Mouse (Mus musculus): ENCODE measurements at regions not wholly inside any gene's neighbourhood (a gene's known extent, or its start where the extent isn't known, plus 50 kb on each side); places are given as distances from the start of the nearest gene placed in this dataset.
"Not testable (repeated sequence)": the region's sequence is repeated elsewhere in the genome, so short reads cannot be mapped to it uniquely, and the experiment has no call there.

- Histone ChIP-seq H3K4me1 (ENCODE audit: control insufficient read depth, insufficient read depth, low read length) (no peaks in the 10 kb centered on the region), H3K4me3 (replicated peaks; ENCODE audit: insufficient read depth, low read depth, low read length) (no peak overlapping the region), H3K27ac (ENCODE audit: insufficient read depth, low read length) (no peak overlapping the region), H3K27me3 (ENCODE audit: control insufficient read depth, insufficient read depth, low read length) (no peaks in the 10 kb centered on the region)
- WGBS = 29% methylated on average over 2 of the region's 2 CpGs
- DNase-seq = no peak
- no peak for TF ChIP-seq CTCF (IDR thresholded peaks at IDR 0.05; ENCODE audit: borderline replicate concordance, insufficient read depth, low read depth, low read length)
- TF ChIP-seq POLR2A (IDR thresholded peaks at IDR 0.05; ENCODE audit: borderline replicate concordance, insufficient read depth, low read length) = no peak
Observed at GRCm38 (mm10) chr13:52310954-52311353, 220.1 kb downstream of the Diras2 start.

GRCm38 (mm10) chr13:52318276-52318675, 212.8 kb downstream of the Diras2 start:
- 98% methylated on average over 2 of the region's 2 CpGs for WGBS
- H3K4me1 ChIP-seq (ENCODE audit: control insufficient read depth, insufficient read depth, low read length) = no peaks in the 10 kb centered on the region
- H3K27me3 ChIP-seq (ENCODE audit: control insufficient read depth, insufficient read depth, low read length) = no peaks in the 10 kb centered on the region
- no peak overlapping the region for H3K27ac ChIP-seq (ENCODE audit: insufficient read depth, low read length)
- DNase-seq = no peak
- TF ChIP-seq POLR2A (IDR thresholded peaks at IDR 0.05; ENCODE audit: borderline replicate concordance, insufficient read depth, low read length) (no peak), CTCF (IDR thresholded peaks at IDR 0.05; ENCODE audit: borderline replicate concordance, insufficient read depth, low read depth, low read length) (no peak)
- no peak overlapping the region for H3K4me3 ChIP-seq (replicated peaks; ENCODE audit: insufficient read depth, low read depth, low read length)

- peak in 1 of 2 experiments; percentile 30 for DNase-seq
- no peak overlapping the region for H3K4me3 ChIP-seq (replicated peaks; ENCODE audit: insufficient read depth, low read depth, low read length)
- H3K27me3 ChIP-seq (ENCODE audit: control insufficient read depth, insufficient read depth, low read length) = no peaks in the 10 kb centered on the region
- no peak for TF ChIP-seq CTCF (IDR thresholded peaks at IDR 0.05; ENCODE audit: borderline replicate concordance, insufficient read depth, low read depth, low read length)
- no peak for TF ChIP-seq POLR2A (IDR thresholded peaks at IDR 0.05; ENCODE audit: borderline replicate concordance, insufficient read depth, low read length)
- 10% methylated on average over 3 of the region's 3 CpGs for WGBS
- H3K27ac ChIP-seq (ENCODE audit: insufficient read depth, low read length) = no peak overlapping the region
- peaks cover 9% of the 10 kb centered on the region for H3K4me1 ChIP-seq (ENCODE audit: control insufficient read depth, insufficient read depth, low read length)
Observed at GRCm38 (mm10) chr13:52323691-52324090, 207.4 kb downstream of the Diras2 start.

- H3K4me1 ChIP-seq (ENCODE audit: control insufficient read depth, insufficient read depth, low read length); H3K27ac ChIP-seq (ENCODE audit: insufficient read depth, low read length); H3K4me3 ChIP-seq (replicated peaks; ENCODE audit: insufficient read depth, low read depth, low read length); H3K27me3 ChIP-seq (ENCODE audit: control insufficient read depth, insufficient read depth, low read length); DNase-seq: not testable (repeated sequence)
- WGBS = 96% methylated on average over 3 of the region's 3 CpGs
Observed at GRCm38 (mm10) chr13:52324378-52324777, 206.7 kb downstream of the Diras2 start.

GRCm38 (mm10) chr13:52325647-52326046, 205.4 kb downstream of the Diras2 start:
- not testable (repeated sequence) for H3K27ac ChIP-seq (ENCODE audit: insufficient read depth, low read length); H3K4me3 ChIP-seq (replicated peaks; ENCODE audit: insufficient read depth, low read depth, low read length)

GRCm38 (mm10) chr13:52327734-52328133, 203.3 kb downstream of the Diras2 start:
- Histone ChIP-seq H3K4me1 (ENCODE audit: control insufficient read depth, insufficient read depth, low read length) (peaks cover 13% of the 10 kb centered on the region), H3K4me3 (replicated peaks; ENCODE audit: insufficient read depth, low read depth, low read length) (no peak overlapping the region), H3K27ac (ENCODE audit: insufficient read depth, low read length) (no peak overlapping the region), H3K27me3 (ENCODE audit: control insufficient read depth, insufficient read depth, low read length) (no peaks in the 10 kb centered on the region)
- TF ChIP-seq POLR2A (IDR thresholded peaks at IDR 0.05; ENCODE audit: borderline replicate concordance, insufficient read depth, low read length) (no peak), CTCF (IDR thresholded peaks at IDR 0.05; ENCODE audit: borderline replicate concordance, insufficient read depth, low read depth, low read length) (no peak)
- DNase-seq = peak in 1 of 2 experiments; percentile 8
- WGBS = 69% methylated on average over 9 of the region's 9 CpGs

More at GRCm38 (mm10) chr13:52325647-52326046, 205.4 kb downstream of the Diras2 start:
- not testable (repeated sequence) for H3K27me3 ChIP-seq (ENCODE audit: control insufficient read depth, insufficient read depth, low read length); DNase-seq; H3K4me1 ChIP-seq (ENCODE audit: control insufficient read depth, insufficient read depth, low read length)
- WGBS = 92% methylated on average over 6 of the region's 6 CpGs

- no peak overlapping the region for H3K27ac ChIP-seq (ENCODE audit: insufficient read depth, low read length)
- DNase-seq = no peak
- TF ChIP-seq CTCF (IDR thresholded peaks at IDR 0.05; ENCODE audit: borderline replicate concordance, insufficient read depth, low read depth, low read length) (no peak), POLR2A (IDR thresholded peaks at IDR 0.05; ENCODE audit: borderline replicate concordance, insufficient read depth, low read length) (no peak)
- 81% methylated on average over 8 of the region's 8 CpGs for WGBS
- peaks cover 11% of the 10 kb centered on the region for H3K4me1 ChIP-seq (ENCODE audit: control insufficient read depth, insufficient read depth, low read length)
- no peak overlapping the region for H3K4me3 ChIP-seq (replicated peaks; ENCODE audit: insufficient read depth, low read depth, low read length)
- H3K27me3 ChIP-seq (ENCODE audit: control insufficient read depth, insufficient read depth, low read length) = no peaks in the 10 kb centered on the region
Observed at GRCm38 (mm10) chr13:52328766-52329165, 202.3 kb downstream of the Diras2 start.

- DNase-seq = peak; percentile 78 to 87
- Histone ChIP-seq H3K27ac (ENCODE audit: insufficient read depth, low read length) (no peak overlapping the region), H3K4me1 (ENCODE audit: control insufficient read depth, insufficient read depth, low read length) (peaks cover 10% of the 10 kb centered on the region), H3K4me3 (replicated peaks; ENCODE audit: insufficient read depth, low read depth, low read length) (no peak overlapping the region), H3K27me3 (ENCODE audit: control insufficient read depth, insufficient read depth, low read length) (no peaks in the 10 kb centered on the region)
- no peak for TF ChIP-seq CTCF (IDR thresholded peaks at IDR 0.05; ENCODE audit: borderline replicate concordance, insufficient read depth, low read depth, low read length)
- no peak for TF ChIP-seq POLR2A (IDR thresholded peaks at IDR 0.05; ENCODE audit: borderline replicate concordance, insufficient read depth, low read length)
- 12% methylated on average over 5 of the region's 5 CpGs for WGBS
Observed at GRCm38 (mm10) chr13:52331068-52331467, 200.0 kb downstream of the Diras2 start.

GRCm38 (mm10) chr13:52334962-52335361, 196.1 kb downstream of the Diras2 start:
- TF ChIP-seq CTCF (IDR thresholded peaks at IDR 0.05; ENCODE audit: borderline replicate concordance, insufficient read depth, low read depth, low read length) = no peak
- no peak for TF ChIP-seq POLR2A (IDR thresholded peaks at IDR 0.05; ENCODE audit: borderline replicate concordance, insufficient read depth, low read length)
- 94% methylated on average over 3 of the region's 3 CpGs for WGBS
- Histone ChIP-seq H3K4me1 (ENCODE audit: control insufficient read depth, insufficient read depth, low read length) (peaks cover 3% of the 10 kb centered on the region), H3K27me3 (ENCODE audit: control insufficient read depth, insufficient read depth, low read length) (no peaks in the 10 kb centered on the region), H3K4me3 (replicated peaks; ENCODE audit: insufficient read depth, low read depth, low read length) (no peak overlapping the region), H3K27ac (ENCODE audit: insufficient read depth, low read length) (no peak overlapping the region)
- DNase-seq = no peak
